Mouse (Mus musculus): Measurements from ENCODE around the gene Gm19345. TPM values are rescaled to one million over a fixed set of nuclear protein-coding genes. Genes with fewer than 3 reads are reported as not detected.
A peak's percentile ranks its signal among the peaks of the same experiment; 100 is the strongest.

The Gm19345 gene
- total RNA-seq, 2 experiments from 2014 or later: 0.86 to 1.6 TPM

DNA sequence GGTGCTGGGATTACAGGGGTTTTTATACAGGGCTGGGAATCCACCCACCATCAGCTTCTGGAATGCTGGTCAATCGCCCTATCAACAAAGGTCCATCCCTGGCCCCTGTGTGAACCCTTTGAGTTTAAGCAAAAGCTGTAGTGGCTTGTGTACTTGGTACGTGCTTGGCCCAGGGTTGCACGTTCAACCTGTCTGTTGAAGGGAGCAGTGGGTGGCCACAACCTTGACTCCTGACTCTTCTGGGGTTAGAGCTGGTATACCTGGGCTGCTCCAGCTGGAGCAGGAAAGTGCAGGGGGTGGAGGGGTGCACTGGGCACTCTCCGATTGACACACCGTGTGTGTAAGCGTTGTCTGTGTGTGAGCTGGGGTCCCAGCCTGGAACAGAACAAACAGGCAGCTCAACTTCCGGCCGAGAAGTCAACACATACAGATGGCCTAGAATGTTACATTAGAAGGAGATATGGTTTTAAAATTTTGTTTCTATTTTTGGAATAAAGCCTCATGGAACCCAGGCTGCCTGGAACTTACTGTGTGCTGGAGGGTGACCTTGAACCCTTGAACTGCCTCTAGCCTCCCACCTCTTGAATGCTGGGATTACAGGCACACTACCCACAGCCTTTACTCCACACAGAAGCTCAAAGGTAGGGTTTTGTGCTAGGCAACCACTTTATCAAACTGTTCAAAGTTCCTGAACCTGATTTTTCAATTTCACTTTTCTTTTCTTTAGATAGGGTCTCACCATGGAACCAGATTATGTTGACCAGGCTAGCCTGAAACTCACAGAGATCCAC is 13.6 kb downstream of the Gm19345 start:
- Histone ChIP-seq H3K4me3 (no peak overlapping the region), H3K27ac (no peak overlapping the region)
- TF ChIP-seq CTCF (conservative IDR thresholded peaks at IDR 0.05): no peak
- no peak for DNase-seq (ENCODE audit: low spot score in 2 of 2)

GRCm38 (mm10) chr7:19866490-19866889 is 14.7 kb downstream of the Gm19345 start:
- DNase-seq (ENCODE audit: low spot score in 2 of 2): no peak
- no peak for TF ChIP-seq CTCF (conservative IDR thresholded peaks at IDR 0.05)
- H3K4me3 ChIP-seq: no peak overlapping the region
- no peak overlapping the region for H3K27ac ChIP-seq

DNA sequence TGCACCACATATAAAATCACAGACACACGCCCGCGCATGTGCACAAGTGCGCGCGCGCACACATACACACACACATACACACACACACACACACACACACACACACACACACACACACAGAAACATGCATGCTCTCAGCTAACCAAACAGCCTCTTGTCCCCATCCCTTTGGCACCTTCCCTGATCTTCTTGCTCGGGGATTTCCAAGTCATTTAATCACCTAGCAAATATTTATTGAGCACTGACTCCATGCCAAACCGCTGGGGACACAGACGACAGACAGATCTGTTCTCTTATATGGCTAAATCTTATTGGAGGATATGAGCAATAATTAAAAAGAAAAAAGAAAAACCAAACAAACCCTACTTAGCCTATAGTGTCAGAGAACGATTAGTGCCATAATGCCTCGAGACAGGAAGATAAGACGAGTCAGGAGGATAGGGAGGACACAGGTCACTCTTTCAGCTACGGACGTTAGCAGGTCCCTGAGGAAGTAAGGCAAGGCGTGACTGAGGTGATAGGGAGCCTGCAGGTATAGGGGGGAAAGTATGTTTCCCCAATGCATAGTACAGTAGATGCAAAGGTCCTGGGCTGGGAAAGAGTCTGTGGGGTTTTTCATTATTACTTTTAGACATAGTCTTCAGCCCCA is 16.1 kb downstream of the Gm19345 start:
- Histone ChIP-seq H3K4me3 (no peak overlapping the region), H3K27ac (no peak overlapping the region)
- DNase-seq (ENCODE audit: low spot score in 2 of 2): no peak
- no peak for TF ChIP-seq CTCF (conservative IDR thresholded peaks at IDR 0.05)

DNA sequence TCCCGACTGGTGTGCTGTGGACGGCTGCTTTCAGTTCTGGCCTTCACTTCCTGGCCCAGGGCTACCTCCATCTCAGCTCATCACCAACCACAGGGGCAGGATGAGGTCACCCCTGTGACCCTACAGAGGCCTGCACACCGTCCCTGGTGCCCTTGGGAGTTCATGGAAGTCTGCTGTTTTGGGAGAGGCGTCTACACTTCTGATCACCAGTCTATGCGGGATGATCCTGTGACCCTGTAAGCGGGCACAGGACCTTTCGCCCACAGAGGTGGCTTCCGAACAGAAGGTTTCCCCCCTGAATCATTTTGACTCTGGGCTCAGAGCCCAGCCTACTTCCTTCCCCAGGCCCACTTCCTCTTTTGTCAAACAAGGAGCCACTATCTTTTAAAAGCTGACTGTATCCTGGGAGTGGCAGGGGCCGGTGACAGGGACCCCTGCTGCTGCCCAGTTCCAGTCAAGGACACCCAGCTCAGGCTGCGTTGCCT is 19.4 kb downstream of the Gm19345 start:
- no peak for TF ChIP-seq CTCF (conservative IDR thresholded peaks at IDR 0.05)
- H3K27ac ChIP-seq: no peak overlapping the region
- H3K4me3 ChIP-seq: no peak overlapping the region
- DNase-seq (ENCODE audit: low spot score in 2 of 2): no peak

GRCm38 (mm10) chr7:19871943-19872601 is 20.3 kb downstream of the Gm19345 start:
- peak; percentile 67 for TF ChIP-seq CTCF (conservative IDR thresholded peaks at IDR 0.05)
- DNase-seq (ENCODE audit: low spot score in 2 of 2): no peak
- Histone ChIP-seq H3K27ac (no peak overlapping the region), H3K4me3 (no peak overlapping the region)

- DNase-seq (ENCODE audit: low spot score in 2 of 2): peak; percentile 24 to 70
- no peak overlapping the region for H3K4me3 ChIP-seq
- no peak overlapping the region for H3K27ac ChIP-seq
- TF ChIP-seq CTCF (conservative IDR thresholded peaks at IDR 0.05): peak; percentile 81
Observed at GRCm38 (mm10) chr7:19875948-19876682, 24.3 kb downstream of the Gm19345 start.

DNA sequence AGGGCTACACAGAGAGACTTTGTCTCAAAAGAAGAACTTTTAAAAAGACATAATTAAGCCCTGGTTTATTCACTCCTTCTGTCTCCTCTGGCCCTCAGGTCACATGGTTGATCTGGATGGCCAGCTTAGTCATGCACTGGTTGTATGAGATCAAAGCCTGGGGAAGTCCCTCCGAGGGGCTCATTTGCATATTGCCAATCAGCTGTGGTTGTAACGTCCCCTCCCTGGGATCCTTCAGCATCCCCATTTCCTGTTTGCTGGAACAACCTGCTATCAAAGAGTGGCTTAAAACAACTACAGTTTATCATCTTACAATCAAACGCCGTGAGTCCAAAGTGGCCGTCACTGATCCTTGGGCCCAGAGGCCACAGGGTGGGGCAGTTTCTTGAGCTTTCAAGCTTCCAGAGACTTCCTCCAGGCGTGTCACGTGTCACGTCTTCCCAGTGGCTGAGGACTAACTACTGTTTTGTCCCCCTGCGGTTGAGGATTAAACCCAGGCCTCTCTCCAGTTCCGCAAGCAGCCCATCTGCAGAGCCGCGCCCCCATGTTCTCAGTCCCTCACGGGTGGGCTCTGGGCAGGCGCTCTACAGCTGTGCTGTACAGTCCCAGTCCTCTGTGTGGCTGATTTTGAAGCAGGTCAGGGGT is 25.1 kb downstream of the Gm19345 start:
- TF ChIP-seq CTCF (conservative IDR thresholded peaks at IDR 0.05): no peak
- H3K4me3 ChIP-seq: no peak overlapping the region

GRCm38 (mm10) chr7:19880754-19881153 is 29.0 kb downstream of the Gm19345 start:
- Histone ChIP-seq H3K27ac (no peak overlapping the region), H3K4me3 (no peak overlapping the region)
- no peak for DNase-seq (ENCODE audit: low spot score in 2 of 2)
- peak; percentile 56 for TF ChIP-seq CTCF (conservative IDR thresholded peaks at IDR 0.05)

More for the DNA sequence above, 25.1 kb downstream of the Gm19345 start:
- no peak for DNase-seq (ENCODE audit: low spot score in 2 of 2)
- H3K27ac ChIP-seq: no peak overlapping the region

GRCm38 (mm10) chr7:19887849-19888248 is 36.0 kb downstream of the Gm19345 start, which contains the start of gene Ceacam19:
Ceacam19 (minus strand) TSS chr7:19887965.
- Histone ChIP-seq H3K4me3 (no peak within 1 kb of the TSS), H3K27ac (no peak within 1 kb of the TSS)
- DNase-seq (ENCODE audit: low spot score in 2 of 2): no peak
- no peak for TF ChIP-seq CTCF (conservative IDR thresholded peaks at IDR 0.05)

DNA sequence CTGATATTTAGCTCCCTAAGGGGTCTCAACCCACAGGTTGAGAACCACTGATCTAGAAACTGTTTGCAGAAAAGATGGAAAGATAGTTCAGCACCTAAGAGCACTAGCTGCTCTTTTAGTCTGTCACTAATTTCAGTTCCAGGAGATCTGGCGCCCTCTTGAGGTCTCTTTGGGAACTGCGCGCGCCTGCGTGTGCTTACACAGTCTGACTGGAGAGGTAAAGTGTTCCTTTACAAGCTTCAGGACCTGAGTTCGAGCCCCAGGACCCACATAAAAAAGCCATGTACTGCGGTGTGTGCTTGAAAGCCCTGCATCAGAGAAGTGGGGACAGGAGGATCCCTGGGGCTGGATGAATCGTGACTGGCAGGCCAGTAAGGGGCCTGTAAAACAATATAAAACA is 38.1 kb downstream of the Gm19345 start:
- peak in 1 of 2 experiments; percentile 46 for DNase-seq (ENCODE audit: low spot score in 2 of 2)
- no peak overlapping the region for H3K27ac ChIP-seq
- peak; percentile 92 for TF ChIP-seq CTCF (conservative IDR thresholded peaks at IDR 0.05)
- H3K4me3 ChIP-seq: no peak overlapping the region

Other genes starting within 250 kb of the Gm19345 start
- 100 to 1,000 TPM in 1 of 2 experiments, 10 to 100 TPM in 1; 95.4 to 112 TPM for gene Clasrp, start 247.5 kb upstream of the Gm19345 start, total RNA-seq (2021)
- 10 to 100 TPM in 1 of 2 experiments, 1 to 10 TPM in 1; 9.8 to 11.3 TPM for gene Relb, start 222.6 kb upstream of the Gm19345 start, total RNA-seq (2021)
- gene Clptm1, start 187.0 kb upstream of the Gm19345 start, total RNA-seq (2021): 100 to 1,000 TPM; 136 to 151 TPM
- gene Apoc2, start 174.1 kb upstream of the Gm19345 start, total RNA-seq (2021): not detected
- not detected for gene Gm44805, start 170.6 kb upstream of the Gm19345 start, total RNA-seq (2021)
- not detected for gene Apoc4, start 170.5 kb upstream of the Gm19345 start, total RNA-seq (2021)
- gene Apoc1, start 159.3 kb upstream of the Gm19345 start, total RNA-seq (2021): 1 to 10 TPM; 3.1 to 3.5 TPM
- 1,000 to 10,000 TPM; 2,242 to 2,264 TPM for gene Apoe, start 152.8 kb upstream of the Gm19345 start, total RNA-seq (2021)
- 100 to 1,000 TPM; 110 TPM for gene Tomm40, start 136.6 kb upstream of the Gm19345 start, total RNA-seq (2021)
- 1 to 10 TPM; 4.5 to 5.9 TPM for gene Nectin2, start 101.5 kb upstream of the Gm19345 start, total RNA-seq (2021)
- 10 to 100 TPM in 1 of 2 experiments, 1 to 10 TPM in 1; 9.2 to 14.8 TPM for gene Bcam, start 81.0 kb upstream of the Gm19345 start, total RNA-seq (2021)
- gene Cblc, start 55.2 kb upstream of the Gm19345 start, total RNA-seq (2021): not detected
- under 1 TPM; 0.46 to 0.83 TPM for gene Bcl3, start 29.2 kb upstream of the Gm19345 start, total RNA-seq (2021)
- gene Ceacam16, start 9.3 kb downstream of the Gm19345 start, total RNA-seq (2021): not detected
- not detected for gene Ceacam19, start 36.0 kb downstream of the Gm19345 start, total RNA-seq (2021)
- 10 to 100 TPM; 13.6 to 16.3 TPM for gene Pvr, start 69.2 kb downstream of the Gm19345 start, total RNA-seq (2021)
- not detected for gene Igsf23, start 98.8 kb downstream of the Gm19345 start, total RNA-seq (2021)
- not detected for gene Ceacam20, start 113.4 kb downstream of the Gm19345 start, total RNA-seq (2021)
- not detected for gene Nlrp9b, start 139.5 kb downstream of the Gm19345 start, total RNA-seq (2021)
- gene Vmn1r91, start 247.7 kb downstream of the Gm19345 start, total RNA-seq (2021): not detected